In genomic region chr9:26435507-26435906, GRCm38 (mm10) we compare ENCODE assay signal across 14 mouse cellular contexts.
DNase-seq lines count a peak whose midpoint lies in the region; ATAC-seq lines count a peak whose summit lies in the region.
"Had no signal": no experiment of that assay in that cellular context is flagged by ENCODE, and none has a peak within 500 bp of the region (broad histone marks: within the 10 kb centered on the region; RNA-seq: fewer than 3 reads in every experiment).

No protein-coding gene starts in this region.

- peak; percentile 3 for DNase-seq in cerebellum, adult 9-10 months
- DNase-seq in cerebellum, adult 11 months: no peak
- peak; percentile 22 for DNase-seq in layer of hippocampus, adult 11-12 months (ENCODE audit: low spot score)
- no peak for DNase-seq in layer of hippocampus, postnatal 36 days
- DNase-seq in right cerebral cortex, adult 2 months (ENCODE audit: low spot score in 2 of 2): peak; percentile 8 to 10
- DNase-seq in right cerebral cortex, postnatal 14 days: no peak
- DNase-seq in adrenal gland, postnatal 4 days (ENCODE audit: low spot score in 2 of 2): no peak
- DNase-seq: gastrocnemius, postnatal 14 days; kidney, adult 2 months; liver, embryonic 13.5 days; lung, postnatal 10 days; thymus, postnatal 25 days had no signal

- no peak for ATAC-seq in monocyte, adult 5-6 weeks (replicated peaks; ENCODE audit: insufficient number of reproducible peaks, low FRiP score, low TSS enrichment, poor library complexity, severe bottlenecking)
- ATAC-seq: Patski had no signal

Comparison
In these comparisons a context has a peak if more than half of its experiments do, and no peak if none do; other contexts are left out.
1. DNase-seq: peak in cerebellum, adult 9-10 months (single experiment), layer of hippocampus, adult 11-12 months (single experiment) and right cerebral cortex, adult 2 months (2 of 2); none in cerebellum, adult 11 months (single experiment), layer of hippocampus, postnatal 36 days (0 of 2), right cerebral cortex, postnatal 14 days (single experiment) and adrenal gland, postnatal 4 days (0 of 2).